Mouse (Mus musculus): ENCODE measurements at regions not wholly inside any gene's neighbourhood (a gene's known extent, or its start where the extent isn't known, plus 50 kb on each side); places are given as distances from the start of the nearest gene placed in this dataset.
"Not testable (repeated sequence)": the region's sequence is repeated elsewhere in the genome, so short reads cannot be mapped to it uniquely, and the experiment has no call there.

- DNase-seq = no peak
Observed at GRCm38 (mm10) chr4:64432097-64432496, 385.3 kb upstream of the Tnc start.

DNA sequence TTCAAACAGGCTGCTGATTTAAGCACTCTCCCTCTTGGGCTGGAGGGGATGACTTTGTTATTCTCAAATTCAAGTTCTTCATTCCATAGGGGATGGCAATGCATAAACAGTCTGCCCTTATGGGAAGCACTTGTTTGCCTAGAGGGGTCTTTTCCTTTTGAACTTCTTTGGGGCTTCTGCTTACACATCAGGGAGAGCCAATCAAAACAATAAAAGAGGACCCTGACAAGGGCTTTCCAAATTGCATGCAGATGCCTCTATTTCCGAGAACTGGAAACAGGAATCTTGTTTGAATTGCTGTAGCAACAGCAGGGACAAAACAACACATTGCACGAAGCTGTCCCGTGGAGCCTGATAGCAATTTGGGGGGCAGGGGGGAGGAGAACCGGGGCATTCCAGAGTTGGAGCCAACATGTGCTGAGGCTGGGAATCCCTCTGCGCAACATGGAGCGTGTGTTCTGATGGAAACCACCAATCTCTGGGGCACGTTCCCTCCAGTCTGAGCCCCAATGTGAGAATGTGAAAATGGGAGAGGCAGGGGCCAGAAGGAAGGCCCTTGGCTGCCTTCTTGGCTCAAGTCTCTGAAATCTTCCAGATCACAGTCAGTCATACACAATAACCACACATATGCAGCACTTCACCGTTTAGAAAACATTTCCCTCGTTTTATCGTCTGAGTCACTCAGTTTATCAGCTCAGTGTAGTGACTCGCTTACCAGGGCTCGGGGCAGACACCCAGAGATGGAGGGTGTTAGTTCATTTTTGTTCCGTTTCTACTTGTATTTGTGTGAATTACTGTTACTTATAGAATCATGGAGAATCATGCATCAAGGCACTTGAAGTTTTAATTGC, 391.2 kb upstream of the Tnc start:
- peak in 1 of 2 experiments; percentile 30 for DNase-seq

DNA sequence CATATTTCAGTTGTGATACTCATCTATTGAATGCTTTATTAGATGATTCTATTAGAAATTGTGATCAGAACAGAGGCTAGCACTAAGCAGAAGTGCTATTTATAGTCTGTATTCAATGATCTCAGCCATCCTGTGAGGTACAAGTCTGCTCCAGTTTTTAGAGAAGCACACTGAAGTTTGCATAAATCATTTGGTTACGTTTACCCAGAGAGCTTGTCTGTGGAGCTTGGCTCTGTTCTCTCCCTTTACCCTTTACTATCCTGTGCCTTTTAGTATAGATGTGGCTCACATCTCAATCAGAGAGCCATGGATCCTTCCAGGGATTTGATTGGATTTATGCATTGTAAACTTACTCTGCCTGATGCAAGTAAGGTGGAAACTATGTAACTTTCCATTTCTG, 404.6 kb upstream of the Tnc start:
- DNase-seq = no peak

- DNase-seq = no peak
Observed at GRCm38 (mm10) chr4:64451946-64452345, 405.1 kb upstream of the Tnc start.

- DNase-seq = no peak
Observed at GRCm38 (mm10) chr4:64492260-64492962, 445.6 kb upstream of the Tnc start.

DNA sequence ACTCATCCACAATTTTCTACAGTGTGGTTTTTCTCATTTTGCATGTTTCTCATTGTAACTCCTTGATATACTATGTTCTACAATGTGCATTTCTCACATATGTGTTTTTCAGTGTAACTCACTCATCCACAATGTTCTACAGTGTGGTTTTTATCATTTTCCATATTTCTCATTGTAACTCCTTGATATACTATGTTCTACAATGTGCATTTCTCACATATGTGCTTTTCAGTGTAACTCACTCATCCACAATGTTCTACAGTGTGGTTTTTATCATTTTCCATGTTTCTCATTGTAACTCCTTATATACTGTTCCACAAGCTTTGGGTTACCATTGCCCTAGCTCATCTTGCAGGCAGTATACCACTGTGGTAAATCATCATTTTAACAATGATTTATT, 450.9 kb upstream of the Tnc start:
- DNase-seq = not testable (repeated sequence)

GRCm38 (mm10) chr4:64500635-64501395, 454.0 kb upstream of the Tnc start:
- no peak for DNase-seq

DNA sequence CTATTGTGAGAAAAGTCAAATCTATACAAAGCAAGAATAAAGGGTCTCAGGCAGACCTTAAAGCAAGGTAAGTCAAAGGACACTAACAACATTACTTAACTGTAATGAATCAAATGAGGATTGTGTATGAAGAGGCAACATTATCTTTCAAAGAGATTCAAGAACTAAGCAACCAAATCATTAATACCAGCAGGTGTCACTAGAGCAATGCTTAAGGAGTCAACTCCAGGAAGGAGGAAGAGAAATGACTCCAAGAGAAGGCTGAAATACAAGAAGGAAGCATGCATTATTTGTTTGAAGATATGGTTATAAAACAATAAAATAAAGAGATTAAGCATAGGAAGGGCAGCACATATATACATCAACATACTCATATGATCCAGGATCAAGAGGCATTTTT, 475.1 kb upstream of the Tnc start:
- DNase-seq = peak in 1 of 2 experiments; percentile 4

DNA sequence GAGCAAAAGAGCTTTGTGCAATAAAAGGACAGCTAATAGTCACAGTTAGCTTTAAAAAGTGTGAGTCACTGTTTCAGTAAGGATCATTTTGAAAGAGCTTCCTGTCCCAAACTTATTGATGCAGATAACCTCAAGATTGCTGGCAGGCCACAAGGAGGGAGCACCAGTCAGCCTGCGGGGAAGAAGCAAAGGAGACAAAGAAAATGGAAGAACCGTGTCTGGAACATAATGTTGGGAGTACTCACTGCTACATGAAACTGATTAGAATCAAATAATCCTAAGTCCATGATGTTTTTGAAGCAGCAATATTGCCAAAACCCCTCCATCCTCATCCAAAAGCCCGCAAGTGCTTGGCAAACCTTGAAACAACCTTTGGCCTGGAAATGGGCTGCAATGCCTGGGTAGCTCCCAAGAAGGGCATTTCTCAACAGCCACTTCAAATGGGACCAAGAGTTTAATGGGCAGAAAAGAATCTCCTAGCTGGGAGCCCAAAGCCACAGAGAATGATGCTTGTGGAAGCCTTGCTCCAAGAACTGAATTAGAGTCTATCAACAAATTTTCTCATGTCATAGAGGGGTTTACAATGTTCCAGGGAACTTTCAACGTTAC, 481.0 kb upstream of the Tnc start:
- peak in 1 of 2 experiments; percentile 27 for DNase-seq

DNA sequence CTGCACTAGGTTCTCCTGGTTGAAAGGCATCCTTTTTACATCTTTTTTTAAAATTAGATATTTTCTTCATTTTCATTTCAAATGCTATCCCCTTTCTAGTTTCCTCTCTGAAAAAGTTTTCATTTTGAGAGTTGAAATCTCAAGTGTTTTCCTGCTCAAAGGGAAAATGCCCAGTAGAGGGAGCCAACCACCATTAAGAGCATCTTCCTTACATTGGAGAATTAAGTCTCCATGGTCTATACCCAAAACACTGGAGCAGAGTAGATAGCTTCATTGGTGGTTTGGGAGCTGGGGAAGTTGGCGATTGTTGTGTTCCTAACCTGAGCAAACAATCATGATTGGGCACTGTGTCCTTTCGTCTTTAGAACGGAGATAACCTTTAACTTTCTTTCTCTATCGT, 483.8 kb upstream of the Tnc start:
- peak; percentile 31 to 63 for DNase-seq

DNA sequence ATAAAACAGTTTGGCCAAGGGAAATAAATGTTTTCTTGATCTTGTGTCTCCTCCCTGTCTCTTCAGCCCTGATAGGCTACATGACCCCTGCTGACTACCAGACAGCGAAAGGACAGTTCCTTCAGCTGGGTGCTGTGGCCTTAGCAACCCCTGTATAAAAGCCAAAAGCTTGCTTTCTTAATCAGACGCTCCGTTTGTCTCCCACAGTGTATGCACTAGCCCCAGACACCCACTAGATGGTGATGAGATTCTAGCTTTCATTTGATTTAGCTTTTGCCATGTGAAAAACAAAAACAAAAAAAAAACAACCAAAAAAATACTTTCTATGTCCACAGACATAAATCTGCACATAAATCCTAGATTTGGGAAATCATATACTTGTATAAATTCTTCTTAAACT, 486.2 kb upstream of the Tnc start:
- DNase-seq = peak; percentile 54 to 68

DNA sequence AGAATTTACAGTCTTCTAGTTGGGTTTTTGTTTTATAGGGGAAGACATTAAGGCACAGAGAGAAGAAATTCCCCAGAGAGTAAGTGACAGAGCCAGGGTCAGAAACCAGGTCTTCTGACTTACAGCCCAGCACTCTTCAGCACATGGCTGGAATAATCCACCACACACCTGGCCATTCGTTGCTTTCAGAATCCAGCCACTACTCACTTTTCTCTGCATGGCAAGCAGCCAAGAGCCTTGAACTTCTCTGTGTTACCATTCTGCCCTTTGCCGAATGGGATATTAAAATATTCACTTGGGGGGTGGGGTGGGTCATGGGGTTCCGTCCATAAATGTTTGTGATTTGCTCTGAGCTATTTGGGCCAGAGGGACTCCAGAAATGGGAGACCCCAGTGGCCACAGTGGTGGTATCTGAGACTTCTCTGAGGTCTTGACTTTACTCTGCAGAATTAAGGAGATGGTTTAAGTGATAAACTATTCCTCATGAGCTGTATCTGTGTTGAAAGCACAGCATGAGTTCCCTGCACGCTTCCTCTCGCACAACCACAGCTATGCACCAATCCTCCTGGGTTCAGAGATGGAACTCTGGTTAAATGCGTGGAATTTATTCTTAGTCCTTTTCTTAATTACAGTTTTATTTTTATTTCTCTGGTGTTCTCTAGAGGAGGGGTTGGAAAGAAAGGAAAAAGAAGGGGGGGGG, 488.9 kb upstream of the Tnc start:
- DNase-seq = peak; percentile 28 to 45

DNA sequence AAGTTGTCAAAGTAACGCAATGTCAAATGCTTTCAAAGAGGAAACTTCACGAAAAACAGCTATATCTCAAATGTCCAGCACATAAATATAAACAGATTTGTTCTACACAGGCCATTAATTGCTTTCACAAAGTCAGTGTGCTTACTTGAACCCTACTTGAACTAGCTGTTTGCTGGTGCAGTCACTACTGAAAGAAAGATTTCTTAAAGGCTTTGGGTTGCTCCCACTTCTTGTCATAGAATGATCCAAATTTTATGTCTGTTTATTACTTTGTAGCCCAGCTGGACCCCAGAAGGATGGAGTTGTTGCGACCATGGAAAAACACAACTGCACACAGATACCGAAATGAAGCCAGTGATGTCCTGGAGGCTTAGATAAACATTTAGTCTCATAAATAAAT, 491.2 kb upstream of the Tnc start:
- DNase-seq = no peak

DNA sequence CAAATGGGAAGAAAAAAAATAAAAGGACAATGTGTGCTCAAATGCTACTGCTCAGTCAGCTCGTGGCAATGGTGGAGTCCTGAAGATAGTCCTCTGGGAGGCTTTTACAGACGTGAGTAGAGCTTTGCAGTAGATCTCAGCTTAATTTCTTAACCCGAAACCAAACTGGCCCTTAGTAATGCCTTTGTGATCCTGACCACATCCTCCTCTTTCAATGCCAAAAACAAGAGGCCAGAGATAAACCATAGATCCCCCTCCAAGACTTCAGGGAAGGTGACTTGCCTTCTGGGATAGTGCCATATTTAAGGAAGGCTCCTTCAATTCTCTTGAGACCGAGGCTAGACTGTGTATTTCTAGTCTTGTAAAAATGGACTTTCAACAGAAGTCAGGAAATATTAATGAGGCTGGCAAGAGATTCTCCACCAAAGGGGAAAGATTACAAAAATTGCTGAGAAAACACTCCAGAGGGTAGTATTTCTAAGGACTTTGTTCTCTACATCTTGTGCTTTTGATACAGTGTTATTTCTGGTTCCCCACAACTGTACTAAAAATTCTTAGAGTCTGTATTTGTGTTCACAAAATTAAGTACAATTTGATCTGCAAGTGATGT, 497.9 kb upstream of the Tnc start:
- no peak for DNase-seq

DNA sequence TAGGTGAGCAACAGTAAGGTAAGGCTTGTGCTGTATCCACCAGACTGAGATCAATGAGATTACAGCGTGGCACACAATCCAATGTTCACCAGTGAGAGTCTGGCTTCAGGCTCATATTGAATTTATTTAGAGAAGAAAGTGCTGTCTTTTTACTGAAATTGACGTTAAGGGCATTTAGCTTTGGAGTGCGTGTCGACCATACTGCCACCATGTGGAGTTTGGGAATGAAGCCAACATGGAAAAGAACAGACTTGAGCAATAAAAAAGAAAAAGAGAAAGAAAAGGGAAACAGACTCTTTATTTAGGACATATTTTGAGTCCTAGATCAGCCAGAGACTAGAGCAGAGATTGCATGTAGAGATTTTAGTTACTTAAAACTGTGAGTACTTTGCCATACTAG, 499.6 kb upstream of the Tnc start:
- no peak for DNase-seq

DNA sequence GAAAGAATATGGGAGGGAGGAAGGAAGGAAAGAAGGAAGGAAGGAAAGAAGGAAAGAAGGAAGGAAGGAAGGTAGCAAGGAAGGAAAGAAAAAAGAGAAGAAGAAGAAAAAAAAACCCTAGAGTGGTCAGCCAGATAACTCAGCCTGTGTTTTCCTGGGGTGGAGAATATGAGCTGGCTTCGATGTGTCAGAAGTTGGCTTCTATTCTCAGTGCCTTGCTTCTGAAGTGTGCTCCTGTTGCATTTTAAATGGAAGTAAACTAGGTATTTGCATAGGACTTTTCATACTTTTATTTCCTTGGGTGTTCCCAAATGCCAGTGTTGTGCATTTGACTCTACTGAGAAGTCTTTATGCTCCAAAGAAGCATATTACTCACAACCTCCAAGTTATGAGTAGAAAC, 515.7 kb upstream of the Tnc start:
- DNase-seq = no peak

GRCm38 (mm10) chr4:64563996-64564395, 517.2 kb upstream of the Tnc start:
- no peak for DNase-seq

GRCm38 (mm10) chr4:64570666-64571065, 523.9 kb upstream of the Tnc start:
- DNase-seq = no peak

GRCm38 (mm10) chr4:64575901-64576300, 529.1 kb upstream of the Tnc start:
- DNase-seq = no peak

DNA sequence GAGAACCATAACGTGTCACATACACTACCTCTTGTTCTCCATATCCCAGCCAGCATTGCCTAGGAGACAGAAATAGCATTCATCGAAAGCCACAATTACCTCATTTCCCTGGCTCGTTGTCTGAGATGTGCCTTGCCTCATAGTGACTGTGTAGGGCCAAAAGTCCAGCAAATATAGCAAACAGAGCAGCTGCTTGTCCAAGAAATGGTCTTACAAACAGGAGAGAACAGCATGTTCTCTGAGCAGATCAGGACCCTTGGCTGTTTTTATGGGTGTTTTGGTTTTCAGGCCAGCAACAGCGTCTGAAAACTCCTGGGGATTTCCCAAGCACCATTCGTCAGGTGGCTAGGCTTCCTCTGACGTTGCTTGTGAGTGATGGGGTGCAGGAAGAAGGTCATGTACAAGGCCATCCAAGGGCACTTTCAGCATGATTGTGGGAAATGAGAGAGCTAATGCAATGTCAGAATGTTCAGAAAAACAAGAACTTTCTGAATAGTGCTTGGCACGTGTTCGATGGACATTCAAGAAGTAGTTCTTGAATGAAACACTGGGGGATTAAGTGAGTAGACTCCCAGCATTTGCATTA, 528.9 kb upstream of the Pappa start:
- DNase-seq = peak; percentile 48 to 76

DNA sequence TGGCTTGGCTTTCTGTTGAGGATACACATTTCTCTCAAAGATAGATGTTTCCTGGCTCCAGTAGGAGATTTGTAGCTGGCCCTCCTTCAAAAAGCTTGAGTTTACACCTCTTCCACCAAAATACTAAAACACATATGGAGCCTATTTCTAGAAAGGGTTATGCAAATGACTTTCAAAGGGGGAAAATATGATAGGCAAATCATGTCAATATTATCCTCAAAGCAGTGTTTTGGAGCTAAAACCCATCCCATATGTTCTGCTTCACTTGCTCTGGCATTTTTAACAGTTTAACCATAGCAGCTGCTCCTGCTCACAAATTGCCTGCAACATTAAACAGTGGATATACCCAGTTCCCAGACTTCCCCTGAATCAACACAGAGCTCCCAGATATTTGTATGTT, 525.5 kb upstream of the Pappa start:
- DNase-seq = no peak

- no peak for DNase-seq
Observed at GRCm38 (mm10) chr4:64599222-64599621, 524.8 kb upstream of the Pappa start.

Data from kidney, postnatal 25 days (tissue).